Mouse (Mus musculus) right cerebral cortex, adult 2 months (tissue): ENCODE results near the gene Gjb3.

Source experiments
- DNase-seq, 2 experiments: peaks; one replicate each; pipeline ENCODE4 v3.0.0; 2021 to 2022; ENCODE audit warnings: low spot score in 2 of 2

Gjb3 gene

DNA sequence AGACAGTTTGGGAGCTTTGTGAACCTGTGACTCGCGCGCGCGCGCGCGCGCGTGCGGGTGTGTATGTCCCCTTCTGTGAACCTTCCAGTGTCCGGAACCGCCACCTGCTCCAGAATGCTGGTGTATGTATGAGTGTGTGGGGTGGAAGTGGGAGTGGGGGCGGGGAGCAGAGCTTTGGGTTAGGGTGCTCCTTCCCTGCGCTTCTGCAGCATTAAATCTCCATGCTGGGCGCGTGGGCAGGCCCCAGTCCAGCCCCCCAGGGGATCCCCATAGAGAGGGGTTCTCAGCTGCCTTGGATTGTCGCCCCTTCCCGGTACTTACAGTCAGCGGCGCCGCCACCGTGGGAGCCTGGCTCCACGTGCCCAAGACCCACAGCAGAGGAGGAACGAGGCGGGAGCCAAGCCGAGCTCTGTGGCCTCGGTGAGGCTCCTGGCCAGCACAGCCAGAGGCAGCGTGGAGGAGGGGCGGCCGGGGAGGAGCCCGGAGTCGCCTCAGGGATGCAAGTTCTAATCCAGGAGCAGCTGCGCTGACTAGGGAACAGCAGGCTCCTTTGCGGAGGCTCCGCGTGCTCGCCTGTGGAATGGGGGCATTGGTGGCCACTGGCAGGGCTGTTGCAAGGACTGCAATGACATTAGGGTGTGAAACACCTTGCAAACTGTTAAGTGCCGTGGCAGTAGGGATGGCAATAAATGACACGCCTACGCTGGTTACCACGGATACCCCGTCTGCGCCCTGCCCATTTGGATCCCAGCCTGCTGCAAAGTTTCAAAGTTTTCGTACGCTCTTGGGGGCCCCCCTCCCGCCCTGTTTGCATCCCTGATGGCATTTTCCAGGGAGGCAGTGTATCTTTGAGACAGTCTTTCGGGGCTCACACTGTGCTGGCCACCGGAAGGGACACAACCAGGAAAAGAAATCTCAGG is at the start of gene Gjb3:
Gjb3 (minus strand) TSS at position 664 of the 920 bp plus-strand sequence.
- DNase-seq, result peak; percentile 29 to 39

- no peak for DNase-seq
These were observed 46.7 kb upstream of the Gjb3 start for GRCm38 (mm10) chr4:127377344-127377743.

DNA sequence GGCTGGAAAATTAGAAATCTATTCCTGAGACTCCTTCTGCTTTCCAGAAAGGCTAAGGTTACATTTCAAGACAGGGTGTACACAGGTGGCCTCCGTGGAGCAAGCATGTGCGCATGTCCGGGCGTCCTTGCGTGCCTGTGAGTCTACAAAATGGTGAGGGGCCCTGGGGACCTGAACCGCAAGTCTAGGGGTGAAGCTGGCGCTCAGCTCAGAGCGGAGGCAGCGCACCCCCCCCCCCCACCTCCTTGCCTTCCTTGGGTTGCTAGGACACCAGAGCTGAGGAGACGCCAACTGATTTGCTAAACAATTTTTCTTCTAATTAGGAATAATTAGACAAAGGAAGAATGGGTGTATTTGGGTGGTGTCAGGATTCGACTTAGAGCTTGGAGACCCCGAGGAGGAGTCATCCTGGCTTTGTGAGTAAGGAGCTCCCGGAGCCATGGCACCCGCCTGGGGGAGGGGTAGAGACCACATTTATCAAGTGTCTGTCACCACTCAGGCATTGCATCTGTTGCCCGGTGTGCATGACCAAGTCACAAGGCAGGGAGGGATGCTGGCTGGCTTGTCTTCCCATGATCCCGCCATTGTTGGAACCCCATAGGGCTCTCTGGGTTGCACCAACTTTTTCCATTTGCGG is 45.0 kb upstream of the Gjb3 start:
- peak in 1 of 2 experiments; percentile 14 for DNase-seq

- no peak for DNase-seq
These were observed 44.0 kb upstream of the Gjb3 start for GRCm38 (mm10) chr4:127374645-127375044.

DNA sequence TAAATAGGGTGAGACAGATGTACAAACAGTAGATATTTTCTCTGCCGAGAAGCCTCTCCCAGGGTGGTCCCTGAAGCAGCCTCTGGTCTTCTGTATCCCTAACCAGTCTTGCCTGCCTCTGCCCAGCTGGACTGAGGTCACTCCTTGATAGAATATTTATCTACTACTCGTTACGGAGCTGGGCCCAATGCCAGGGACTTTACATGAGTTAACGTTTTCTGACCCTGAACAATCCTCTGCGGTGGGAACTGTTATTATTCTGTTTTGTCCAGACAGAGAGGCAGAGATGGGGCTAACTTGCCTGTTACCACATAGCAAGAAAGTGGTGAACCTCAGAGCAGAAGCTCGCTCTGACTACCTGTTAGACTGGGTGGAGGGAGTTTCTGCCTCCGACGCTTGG is 42.8 kb upstream of the Gjb3 start:
- DNase-seq, result no peak

- DNase-seq, result no peak
These were observed 40.9 kb upstream of the Gjb3 start for GRCm38 (mm10) chr4:127371546-127371945.

DNA sequence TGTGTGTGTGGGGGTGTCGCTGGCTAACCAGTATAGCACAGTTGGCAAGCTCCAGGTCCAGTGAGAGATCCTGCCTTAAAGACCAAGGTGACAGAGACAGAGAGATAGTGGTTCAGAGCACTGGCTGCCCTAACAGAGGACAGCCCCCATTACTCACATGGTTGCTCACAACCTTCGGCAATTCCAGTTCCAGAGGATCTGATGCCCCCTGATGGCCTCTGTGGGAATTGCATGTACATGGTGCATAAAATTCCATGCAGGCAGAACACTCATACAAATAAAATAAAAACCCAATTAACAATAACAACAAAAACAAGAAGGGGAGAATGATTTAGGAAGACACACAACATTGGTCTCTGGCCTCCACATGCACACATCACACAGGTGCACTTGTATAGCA is 39.8 kb upstream of the Gjb3 start:
- DNase-seq, result no peak

- peak; percentile 63 to 82 for DNase-seq
These were observed 37.8 kb upstream of the Gjb3 start for GRCm38 (mm10) chr4:127368379-127368973.

DNA sequence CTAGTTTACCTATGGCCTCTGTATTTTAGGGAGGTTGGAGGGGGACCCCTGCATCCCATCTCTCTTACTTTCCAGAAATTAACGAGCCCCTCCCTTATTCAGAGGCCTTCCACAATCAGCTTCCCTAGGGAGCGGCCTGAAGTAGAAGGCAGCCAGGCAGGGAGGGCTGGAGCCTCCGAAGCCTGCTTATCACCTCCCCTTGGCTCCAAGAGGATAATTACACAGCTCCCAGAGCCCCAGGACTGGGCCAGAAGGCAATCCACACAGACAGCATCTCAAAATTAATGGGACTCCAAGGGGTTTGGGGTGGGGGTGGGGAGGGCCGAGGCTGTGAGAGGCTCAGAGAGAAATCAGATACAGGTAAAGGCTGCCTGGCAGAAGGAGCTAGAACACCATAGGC is 35.2 kb upstream of the Gjb3 start:
- DNase-seq, result no peak

DNA sequence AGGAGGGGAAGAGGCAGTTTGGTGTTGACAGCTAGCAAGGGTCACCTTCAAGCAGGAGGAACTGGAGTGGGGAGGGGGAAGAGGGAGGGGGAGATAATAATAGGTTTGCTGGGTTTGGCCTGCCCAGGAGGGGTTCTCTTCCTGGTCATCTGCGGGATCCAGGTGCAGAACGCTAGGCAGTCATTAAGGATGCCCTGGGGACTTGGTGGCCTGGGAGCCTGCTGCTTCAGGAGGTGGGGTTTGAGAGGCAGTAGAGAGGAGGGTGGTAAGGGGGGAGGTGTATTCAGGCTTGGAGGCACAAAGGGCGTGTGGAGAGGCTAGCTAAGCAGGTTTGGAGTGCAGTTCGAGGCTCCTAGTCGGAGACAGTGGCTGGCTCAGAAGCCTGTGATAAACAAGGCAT is 34.8 kb upstream of the Gjb3 start:
- DNase-seq, result no peak

- DNase-seq, result no peak
These were observed 33.8 kb upstream of the Gjb3 start for GRCm38 (mm10) chr4:127364431-127364830.

GRCm38 (mm10) chr4:127363331-127363730 is 32.7 kb upstream of the Gjb3 start:
- no peak for DNase-seq

DNA sequence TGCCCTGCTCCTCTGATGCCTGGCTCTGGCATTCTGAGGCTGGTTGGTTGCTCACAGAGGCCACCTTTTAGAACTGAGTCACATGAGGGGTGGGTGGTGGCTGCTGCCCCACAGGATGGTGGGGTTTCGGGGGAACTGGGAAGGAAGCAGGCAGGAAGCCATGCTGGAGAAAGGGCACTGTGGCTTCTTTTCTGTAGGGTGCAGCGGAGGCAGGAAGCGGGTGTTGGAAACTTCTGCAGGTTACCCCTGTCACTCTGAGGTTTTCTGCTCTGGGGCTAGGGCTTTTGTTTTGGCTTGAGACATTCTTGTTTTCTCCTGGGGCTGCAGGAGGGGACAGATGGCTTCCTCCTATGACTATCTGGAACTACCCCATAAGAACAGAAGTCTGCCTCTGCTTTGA is 31.9 kb upstream of the Gjb3 start:
- DNase-seq, result no peak

DNA sequence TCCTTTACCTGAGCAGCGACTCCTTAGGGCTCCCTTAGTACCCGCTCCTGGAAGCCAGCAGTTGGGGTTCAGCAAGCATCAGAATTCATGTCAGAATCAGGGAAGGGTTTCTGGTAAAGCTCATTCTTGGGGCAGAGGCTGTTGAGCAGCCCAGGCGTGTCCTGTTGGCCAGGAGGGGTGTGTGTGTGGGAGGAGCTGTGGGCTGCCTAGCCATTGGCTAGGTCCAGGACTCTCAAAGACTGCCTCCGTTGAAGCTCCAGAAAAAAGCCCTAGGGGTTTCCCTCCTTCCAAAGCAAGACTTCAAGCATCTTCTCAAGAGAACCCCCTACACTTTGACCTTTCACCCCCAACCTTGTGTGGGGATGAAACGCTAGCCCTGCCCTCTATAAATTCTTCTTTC is 27.4 kb upstream of the Gjb3 start, which contains the start of gene Gjb5:
Gjb5 (minus strand) TSS at position 164 of the 400 bp plus-strand sequence.
- no peak for DNase-seq

DNA sequence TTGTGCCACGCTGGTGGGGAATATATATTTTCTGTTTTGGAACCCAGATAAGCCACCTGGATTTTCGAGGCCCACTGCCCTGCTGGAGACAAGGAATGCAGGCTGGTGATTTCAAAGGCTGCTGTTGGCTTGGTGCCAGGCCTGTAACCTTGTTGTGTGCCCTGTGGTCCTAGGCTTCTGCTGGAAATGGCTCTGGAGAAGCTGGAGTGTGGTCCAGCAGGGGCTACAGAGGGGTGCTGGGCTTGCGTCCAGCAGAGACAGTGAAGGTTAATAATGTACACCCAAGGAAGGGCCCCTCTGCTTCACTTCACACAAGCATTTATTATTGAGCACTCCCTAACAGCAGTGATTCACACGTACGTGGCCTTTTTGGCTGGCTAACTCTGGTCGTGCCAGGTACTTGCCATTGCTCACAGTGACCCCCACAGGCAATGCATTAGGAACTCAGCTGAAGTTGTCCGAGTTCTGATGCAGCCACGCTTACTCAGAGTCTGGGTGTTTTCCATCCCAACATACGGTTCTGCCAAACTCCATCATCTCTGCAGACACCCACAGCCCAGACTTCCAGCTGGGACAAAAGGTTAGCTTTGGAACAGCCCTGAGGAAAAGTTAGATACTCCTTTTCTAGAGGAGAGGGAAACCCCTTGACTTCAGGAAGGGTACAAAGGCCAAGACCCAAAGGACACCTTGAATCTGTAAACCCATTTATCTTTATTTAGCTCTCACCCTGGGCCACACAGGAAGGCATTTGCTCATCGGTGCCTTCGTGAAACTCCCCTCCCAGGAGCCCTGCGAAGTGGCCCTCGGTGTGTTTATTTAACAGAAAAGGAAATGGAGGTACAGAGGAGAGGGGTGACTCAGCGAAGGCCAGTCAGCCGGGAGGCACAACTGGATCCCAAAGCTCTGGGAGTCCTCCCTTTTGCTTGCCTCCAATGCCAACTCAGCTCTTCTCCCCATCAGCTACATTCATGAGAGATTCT is 24.2 kb upstream of the Gjb3 start:
- DNase-seq, result no peak

GRCm38 (mm10) chr4:127353951-127354438 is 23.4 kb upstream of the Gjb3 start, which contains the start of gene Gjb4:
Gjb4 (minus strand) TSS chr4:127354081.
- no peak for DNase-seq

DNA sequence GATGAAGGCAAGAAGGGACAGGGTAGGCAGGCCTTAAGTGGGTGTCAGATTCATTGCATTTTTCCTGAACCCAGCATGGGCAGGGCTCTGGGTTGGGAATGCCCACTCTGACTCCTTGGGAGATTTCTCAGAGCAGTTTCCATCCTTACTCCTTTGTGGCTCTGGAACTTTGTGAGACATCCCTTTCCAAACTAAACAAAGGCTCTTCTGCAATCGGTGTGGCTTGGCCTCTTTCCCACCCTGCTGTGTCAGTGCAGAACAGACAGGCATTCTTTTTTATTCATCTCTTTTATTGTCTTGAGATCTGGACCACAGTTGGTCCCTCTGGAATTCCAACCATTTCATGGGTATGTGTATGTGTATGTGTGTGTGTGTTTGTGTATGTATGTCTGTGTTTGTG is 21.9 kb upstream of the Gjb3 start:
- DNase-seq, result no peak

- DNase-seq, result no peak
These were observed 19.1 kb upstream of the Gjb3 start for GRCm38 (mm10) chr4:127349560-127350300.

GRCm38 (mm10) chr4:127345000-127345399 is 14.4 kb upstream of the Gjb3 start:
- no peak for DNase-seq

DNA sequence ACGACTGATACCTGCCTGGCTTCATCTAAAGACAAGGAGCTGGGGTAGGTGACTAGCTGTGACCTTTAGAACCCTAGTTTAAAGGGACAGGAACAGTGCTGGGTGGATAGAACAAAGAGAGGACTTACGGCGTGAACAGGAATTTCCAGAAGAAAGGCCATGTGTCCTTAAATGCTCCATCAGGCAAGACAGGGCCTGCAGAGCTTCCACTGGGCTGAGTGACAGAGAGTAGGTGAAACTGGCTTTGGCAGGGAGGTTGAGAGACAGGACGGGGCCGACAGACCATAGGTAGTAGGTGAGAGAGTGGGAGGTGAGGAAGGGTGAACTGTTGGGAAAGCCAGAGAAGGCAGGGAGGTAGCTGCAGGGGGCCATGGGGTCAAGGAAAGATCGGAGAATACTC is 10.7 kb upstream of the Gjb3 start:
- no peak for DNase-seq
